Mouse (Mus musculus): Measurements from ENCODE around the gene Stx8.

GRCm38 (mm10) chr11:68198696-68199095, 232.7 kb downstream of the Stx8 start:
- TF ChIP-seq CTCF (IDR thresholded peaks at IDR 0.05; ENCODE audit: low read depth, low read length) (no peak), POLR2A (IDR thresholded peaks at IDR 0.05; ENCODE audit: borderline replicate concordance, low read depth, low read length) (no peak)

All from bone marrow macrophage, adult 2 months (primary cell).